Mouse (Mus musculus) lung, embryonic 14.5 days (tissue): Measurements from ENCODE around the gene Rnf224. TPM values are rescaled to one million over a fixed set of nuclear protein-coding genes. Genes with fewer than 3 reads are reported as not detected.

ENCODE experiments used
- ATAC-seq: fragments of 200-750 bp; cut with Nextera tagmentation; 2 replicates; pipeline ENCODE4 v1.8.0; 2017; ENCODE audit warnings: mild to moderate bottlenecking, moderate TSS enrichment, moderate library complexity; ENCODE audit not compliant: insufficient read depth
- DNase-seq: peaks from one replicate; pipeline ENCODE4 v3.0.0-alpha.2; 2015
- H3K27ac ChIP-seq: fragments of 300-500 bp; sonication (generic); 2 replicates; pipeline ENCODE4 v1.5.1; 2014; ENCODE audit warnings: low read depth, mild to moderate bottlenecking, moderate library complexity
- H3K27me3 ChIP-seq: fragments of 300-500 bp; sonication (generic); 2 replicates; pipeline ENCODE4 v1.6.1; 2014; ENCODE audit warnings: low read length, control low read depth; ENCODE audit not compliant: insufficient read depth
- H3K36me3 ChIP-seq: fragments of 300-500 bp; sonication (generic); 2 replicates; pipeline ENCODE4 v1.6.1; 2014; ENCODE audit warnings: control low read depth; ENCODE audit not compliant: insufficient read depth
- H3K4me1 ChIP-seq: fragments of 300-500 bp; sonication (generic); 2 replicates; pipeline ENCODE4 v1.6.1; 2014; ENCODE audit warnings: antibody characterized with exemption, control low read depth; ENCODE audit not compliant: insufficient read depth
- H3K4me2 ChIP-seq: fragments of 300-500 bp; sonication (generic); 2 replicates; pipeline ENCODE4 v1.6.1; 2014; ENCODE audit warnings: mild to moderate bottlenecking
- H3K4me3 ChIP-seq: fragments of 300-500 bp; sonication (generic); 2 replicates; pipeline ENCODE4 v1.5.1; 2014; ENCODE audit warnings: low read depth, low read length
- H3K9ac ChIP-seq: fragments of 300-500 bp; sonication (generic); 2 replicates; pipeline ENCODE4 v1.6.1; 2014
- H3K9me3 ChIP-seq: fragments of 300-500 bp; sonication (generic); 2 replicates; pipeline ENCODE4 v1.6.1; 2016; ENCODE audit warnings: low read depth, low read length, control low read depth
- CTCF ChIP-seq: IDR thresholded peaks from 2 replicates; pipeline ENCODE4 v1.5.1; 2016; ENCODE audit warnings: antibody characterized with exemption, low read depth
- WGBS: fragments of 180-500 bp; shearing (Covaris S2); extraction: QIAGEN DNeasy Blood & Tissue Kit; methylation state at CpG from one replicate; pipeline ENCODE4 v1.1.7; 2014; 5-methylcytosine and 5-hydroxymethylcytosine counted together
- polyA plus RNA-seq: library from polyadenylated mRNA; unstranded; fragments of >200 nt; fragmentation: Nextera tagmentation; extraction: Ambion mirVana; gene quantifications from 2 replicates; pipeline ENCODE4 v1.2.1, GENCODE M21; 2014

Rnf224 gene
- polyA plus RNA-seq, 1 experiment from 2014 or later = not detected

DNA sequence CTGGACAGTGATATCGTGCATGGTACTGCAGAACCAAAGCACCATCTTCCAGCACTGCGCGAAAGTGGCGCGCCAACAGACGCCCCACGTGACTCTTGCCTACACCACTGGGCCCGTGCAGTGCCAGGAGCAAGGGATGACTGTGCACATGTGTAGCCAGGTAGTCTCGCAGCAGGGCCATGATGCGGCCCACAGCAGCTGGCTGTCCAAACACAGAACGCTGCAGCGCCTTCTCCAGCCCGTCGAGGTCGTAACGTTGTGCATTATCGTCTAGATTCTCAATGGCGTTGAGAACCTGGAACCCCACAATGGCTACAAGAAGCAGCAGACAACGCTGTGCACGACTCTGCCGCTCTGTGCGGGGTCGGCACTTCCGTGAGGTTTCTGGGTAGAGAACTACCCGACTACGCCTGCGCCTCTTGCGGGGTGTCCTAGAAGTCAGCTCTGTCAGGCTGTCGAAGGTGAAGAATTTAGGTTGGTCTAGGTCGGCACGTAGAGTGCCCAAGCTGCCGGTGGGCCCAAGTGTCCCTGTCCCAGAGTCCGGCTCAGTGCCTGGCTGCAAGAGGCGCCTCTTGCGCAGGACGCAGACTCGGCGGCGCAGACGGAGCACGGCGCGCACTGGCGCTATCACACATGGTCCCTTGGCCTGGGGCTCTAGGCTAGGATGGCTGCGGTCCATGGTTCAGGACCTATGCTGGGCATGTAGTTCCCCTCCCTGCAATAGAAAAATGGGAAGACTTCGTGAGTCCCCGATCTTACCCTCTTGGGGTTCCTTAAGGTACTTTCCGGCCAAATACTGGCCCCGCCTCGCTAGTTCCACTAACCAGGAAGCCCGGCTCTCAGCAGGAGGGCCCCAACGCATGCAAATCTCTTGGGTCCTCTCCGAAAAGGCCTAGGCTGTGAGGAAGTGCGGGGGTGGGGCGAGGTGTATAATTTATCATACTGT is 41.1 kb downstream of the Rnf224 start:
- 14% methylated on average over 55 of the region's 55 CpGs for WGBS
- Histone ChIP-seq H3K4me1 (peaks cover 8% of the 10 kb centered on the region), H3K27me3 (peaks cover 17% of the 10 kb centered on the region), H3K4me2 (peak overlapping the region; percentile 63), H3K9ac (peak overlapping the region; percentile 40; the same call in 1 of the 2 replicates), H3K36me3 (peaks cover 28% of the 10 kb centered on the region), H3K27ac (peak overlapping the region; percentile 54; the same call in 1 of the 2 replicates), H3K9me3 (no peaks in the 10 kb centered on the region), H3K4me3 (peak overlapping the region; percentile 34)
- no peak for TF ChIP-seq CTCF
- DNase-seq (peak; percentile 61), ATAC-seq (peak; percentile 23)

DNA sequence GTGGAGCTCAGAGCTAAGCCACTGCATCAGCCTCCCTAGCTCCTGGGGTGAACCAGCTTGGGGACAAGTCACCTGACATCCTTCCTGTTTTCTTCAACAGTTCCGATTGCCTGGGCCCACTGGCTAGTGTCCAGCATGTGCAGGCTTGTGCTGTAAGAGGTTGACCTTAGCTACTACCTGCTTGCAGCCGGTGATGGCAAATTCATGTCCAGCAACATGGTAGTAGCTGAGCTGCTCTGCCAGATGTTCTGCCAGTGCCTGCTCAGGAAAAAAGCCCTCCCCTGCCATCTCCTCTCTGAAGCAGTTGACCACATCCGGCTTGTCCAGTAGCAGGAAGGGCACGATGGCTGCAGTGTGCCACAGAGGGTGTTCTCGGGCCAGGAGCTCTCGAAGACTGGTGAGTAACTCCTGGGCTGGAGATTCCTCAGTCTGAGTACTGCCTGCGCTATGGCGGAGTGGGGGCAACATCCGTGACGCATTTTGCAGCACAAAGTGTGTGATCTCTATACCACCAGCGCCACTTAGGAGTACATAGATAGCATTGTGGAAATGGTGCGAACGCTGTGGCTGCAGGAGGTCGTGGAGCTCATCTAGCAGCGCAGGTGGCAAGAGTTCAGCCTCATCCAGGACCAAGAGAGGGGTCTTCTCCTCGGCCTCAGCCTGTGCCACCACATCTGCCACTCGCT is 42.0 kb downstream of the Rnf224 start:
- Histone ChIP-seq H3K36me3 (peaks cover 20% of the 10 kb centered on the region), H3K4me1 (peaks cover 8% of the 10 kb centered on the region), H3K27ac (no peak overlapping the region), H3K9ac (no peak overlapping the region), H3K27me3 (peaks cover 17% of the 10 kb centered on the region), H3K9me3 (no peaks in the 10 kb centered on the region), H3K4me3 (peak overlapping the region; percentile 34; the same call in 1 of the 2 replicates), H3K4me2 (peak overlapping the region; percentile 63)
- WGBS = 79% methylated on average over 17 of the region's 17 CpGs
- TF ChIP-seq CTCF = no peak
- DNase-seq = no peak
- ATAC-seq = no peak

DNA sequence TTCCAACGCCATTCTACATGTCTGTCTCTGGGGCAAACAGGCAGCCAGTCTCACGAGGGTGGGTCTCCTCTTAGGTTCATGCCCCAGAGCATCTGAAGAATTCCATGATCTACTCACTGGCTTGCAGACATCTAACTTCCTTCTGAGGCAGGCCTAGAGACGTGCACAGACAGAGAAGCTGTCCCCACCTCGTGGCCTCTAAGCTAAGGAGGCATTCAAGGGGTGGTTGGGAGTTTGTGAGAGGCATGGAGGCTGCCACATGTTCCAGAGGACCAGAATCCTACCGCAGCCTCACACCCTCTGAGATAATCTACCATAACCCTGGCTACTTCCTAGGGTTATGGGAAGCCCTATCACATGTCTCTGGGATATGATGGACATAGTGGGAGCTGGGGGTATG is 42.6 kb downstream of the Rnf224 start:
- 74% methylated on average over 5 of the region's 5 CpGs for whole genome bisulfite sequencing
- no peak overlapping the region for H3K27ac ChIP-seq
- H3K9ac ChIP-seq = no peak overlapping the region
- peak overlapping the region; percentile 63; the same call in 1 of the 2 replicates for H3K4me2 ChIP-seq
- peaks cover 8% of the 10 kb centered on the region for H3K4me1 ChIP-seq
- H3K36me3 ChIP-seq = peaks cover 14% of the 10 kb centered on the region
- H3K9me3 ChIP-seq = no peaks in the 10 kb centered on the region
- ATAC-seq = no peak
- no peak overlapping the region for H3K4me3 ChIP-seq
- no peak for DNase-seq
- no peak for TF ChIP-seq CTCF
- H3K27me3 ChIP-seq = peaks cover 17% of the 10 kb centered on the region

DNA sequence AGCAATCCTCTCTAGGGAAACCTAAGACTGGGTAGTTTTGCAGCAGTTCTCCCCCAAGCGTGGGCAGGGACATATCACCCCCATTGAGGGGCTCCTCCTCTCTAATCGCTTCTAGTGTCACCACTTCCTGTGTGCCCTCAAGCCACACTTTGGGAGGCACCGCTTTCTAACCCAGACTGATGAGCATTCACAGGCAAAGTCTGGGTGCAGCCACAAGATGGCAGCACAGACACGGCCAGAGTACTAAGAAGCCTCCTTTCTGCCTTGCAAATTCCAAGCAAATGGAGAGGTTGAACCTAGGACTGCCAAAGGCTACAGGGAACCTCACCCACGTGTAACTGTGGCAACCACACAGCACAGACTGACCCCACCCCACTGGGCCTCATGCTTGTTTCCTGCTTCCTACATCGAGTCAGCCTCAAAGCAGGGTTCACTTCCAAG is 43.2 kb downstream of the Rnf224 start:
- WGBS = 1% methylated on average over 6 of the region's 6 CpGs
- Histone ChIP-seq H3K4me1 (peaks cover 8% of the 10 kb centered on the region), H3K36me3 (peaks cover 10% of the 10 kb centered on the region; the same call in 1 of the 2 replicates), H3K27ac (no peak overlapping the region), H3K9ac (no peak overlapping the region), H3K4me2 (peak overlapping the region; percentile 63), H3K27me3 (peaks cover 17% of the 10 kb centered on the region), H3K4me3 (no peak overlapping the region), H3K9me3 (no peaks in the 10 kb centered on the region)
- ATAC-seq (peak; percentile 68; the same call in 1 of the 2 replicates), DNase-seq (peak; percentile 95)
- peak; percentile 98 for TF ChIP-seq CTCF

DNA sequence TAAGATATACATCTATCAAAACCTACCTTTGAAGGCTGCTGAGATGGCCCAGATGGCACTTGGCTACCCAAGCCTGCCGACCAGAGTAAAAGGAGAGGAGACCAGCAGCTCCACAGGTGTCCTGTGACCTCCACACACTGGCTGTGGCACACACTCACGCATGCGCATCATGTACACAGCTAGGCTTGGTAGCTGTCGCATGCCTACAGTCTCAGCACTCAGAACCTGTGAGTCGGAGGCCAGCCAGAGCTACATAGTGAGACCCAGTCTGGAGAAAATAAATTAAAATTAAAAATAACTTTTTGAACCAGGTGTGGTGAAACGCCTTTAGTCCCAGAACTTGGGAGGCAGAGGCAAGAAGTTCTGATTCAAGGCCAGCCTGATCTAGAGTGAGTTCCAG is 48.7 kb downstream of the Rnf224 start:
- DNase-seq (no peak), ATAC-seq (no peak)
- no peaks in the 10 kb centered on the region for H3K9me3 ChIP-seq
- TF ChIP-seq CTCF = no peak
- H3K9ac ChIP-seq = no peak overlapping the region
- no peak overlapping the region for H3K4me2 ChIP-seq
- 78% methylated on average over 6 of the region's 6 CpGs for WGBS
- H3K27ac ChIP-seq = no peak overlapping the region
- H3K4me1 ChIP-seq = no peaks in the 10 kb centered on the region; the same call in 1 of the 2 replicates
- H3K36me3 ChIP-seq = no peaks in the 10 kb centered on the region
- peaks cover 26% of the 10 kb centered on the region; the same call in 1 of the 2 replicates for H3K27me3 ChIP-seq
- H3K4me3 ChIP-seq = no peak overlapping the region

DNA sequence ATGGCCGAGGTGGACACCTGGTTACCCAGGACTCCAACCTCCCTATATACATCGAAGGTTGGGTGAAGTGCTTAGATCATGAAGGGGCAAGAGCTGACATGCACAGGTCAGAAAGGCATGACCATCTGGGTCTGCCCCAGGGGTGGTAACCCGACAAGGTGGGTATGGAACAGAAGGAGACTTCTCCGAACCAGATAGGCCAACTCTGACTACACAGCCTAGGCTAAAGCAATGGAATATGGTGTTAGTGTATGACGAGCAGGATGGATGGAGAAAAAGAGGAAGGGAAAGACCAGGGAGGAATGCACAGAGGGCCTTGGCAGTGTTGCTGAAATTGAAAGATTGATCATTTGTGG is 50.0 kb downstream of the Rnf224 start:
- H3K4me2 ChIP-seq = peak overlapping the region; percentile 75
- TF ChIP-seq CTCF = no peak
- H3K9me3 ChIP-seq = no peaks in the 10 kb centered on the region
- no peaks in the 10 kb centered on the region; the same call in 1 of the 2 replicates for H3K4me1 ChIP-seq
- H3K4me3 ChIP-seq = peak overlapping the region; percentile 43
- no peak for ATAC-seq
- no peak overlapping the region; the same call in 1 of the 2 replicates for H3K27ac ChIP-seq
- DNase-seq = no peak
- WGBS = 31% methylated on average over 5 of the region's 5 CpGs
- H3K36me3 ChIP-seq = no peaks in the 10 kb centered on the region
- peak overlapping the region; percentile 55; the same call in 1 of the 2 replicates for H3K9ac ChIP-seq
- peaks cover 34% of the 10 kb centered on the region for H3K27me3 ChIP-seq
